Mouse (Mus musculus): ENCODE measurements around the gene Arhgap19.

The Arhgap19 gene

DNA sequence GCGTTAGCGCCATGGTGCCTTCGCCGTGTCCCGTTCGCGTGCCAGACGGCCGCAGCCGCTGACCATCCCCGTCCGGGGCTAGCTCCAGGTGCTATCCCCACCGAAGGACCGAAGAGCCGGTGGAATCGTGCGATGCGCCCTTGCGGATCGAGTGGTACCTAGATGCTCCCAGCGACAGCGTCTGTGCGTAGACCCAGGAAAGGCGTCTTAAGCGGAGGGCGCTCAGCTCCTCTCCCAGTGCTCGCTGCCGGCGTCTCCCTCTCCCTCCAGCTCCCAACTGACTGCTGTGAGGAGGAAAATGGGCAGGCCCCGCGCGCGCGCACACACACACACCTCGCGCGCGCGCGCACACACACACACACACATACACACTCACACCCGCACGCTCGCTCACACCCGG lies 58.5 kb downstream of the Arhgap19 start, which contains the start of gene Slit1:
Slit1 (minus strand) TSS at position 270 of the 400 bp plus-strand sequence.
- peak; percentile 67 to 77 for DNase-seq (ENCODE audit: low spot score in 2 of 2)

DNA sequence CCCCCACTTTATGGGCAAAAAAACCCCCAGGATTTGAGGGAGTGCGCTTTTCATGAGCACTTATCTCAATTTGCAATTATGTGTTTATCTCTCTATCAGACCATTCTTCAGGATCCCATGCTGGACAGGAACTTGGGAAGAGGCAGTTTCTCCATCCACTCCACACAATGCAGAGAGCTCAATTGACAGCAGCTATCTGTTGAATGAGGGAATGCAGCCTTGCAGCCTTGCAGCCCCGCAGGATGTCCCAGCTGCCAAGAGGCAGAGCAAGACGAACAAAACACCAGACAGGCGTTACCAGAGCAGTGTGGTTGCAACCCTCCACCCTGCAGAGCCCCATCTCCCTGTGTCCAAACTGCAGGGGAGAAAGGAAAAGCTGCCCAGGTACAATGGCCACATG lies 63.0 kb downstream of the Arhgap19 start:
- no peak for DNase-seq (ENCODE audit: low spot score in 2 of 2)

DNA sequence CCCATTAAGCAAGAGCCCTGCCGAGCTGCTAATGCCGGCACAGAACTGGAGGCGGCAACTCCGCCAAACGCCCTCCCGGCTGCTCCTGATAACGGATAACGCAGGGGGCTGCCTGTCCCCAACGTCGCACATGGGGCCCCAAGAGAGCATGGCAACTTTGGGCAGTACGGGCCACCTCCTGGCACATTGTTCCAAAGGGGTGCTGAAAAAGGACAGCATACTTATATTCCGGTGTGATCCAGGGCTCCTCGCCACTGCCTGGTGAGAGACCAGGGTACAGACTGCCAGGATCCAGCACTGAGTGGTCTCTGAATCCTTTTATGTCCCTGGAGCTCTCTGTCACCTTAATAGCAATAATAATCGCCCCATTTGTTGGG lies 63.4 kb downstream of the Arhgap19 start:
- DNase-seq (ENCODE audit: low spot score in 2 of 2) = no peak

DNA sequence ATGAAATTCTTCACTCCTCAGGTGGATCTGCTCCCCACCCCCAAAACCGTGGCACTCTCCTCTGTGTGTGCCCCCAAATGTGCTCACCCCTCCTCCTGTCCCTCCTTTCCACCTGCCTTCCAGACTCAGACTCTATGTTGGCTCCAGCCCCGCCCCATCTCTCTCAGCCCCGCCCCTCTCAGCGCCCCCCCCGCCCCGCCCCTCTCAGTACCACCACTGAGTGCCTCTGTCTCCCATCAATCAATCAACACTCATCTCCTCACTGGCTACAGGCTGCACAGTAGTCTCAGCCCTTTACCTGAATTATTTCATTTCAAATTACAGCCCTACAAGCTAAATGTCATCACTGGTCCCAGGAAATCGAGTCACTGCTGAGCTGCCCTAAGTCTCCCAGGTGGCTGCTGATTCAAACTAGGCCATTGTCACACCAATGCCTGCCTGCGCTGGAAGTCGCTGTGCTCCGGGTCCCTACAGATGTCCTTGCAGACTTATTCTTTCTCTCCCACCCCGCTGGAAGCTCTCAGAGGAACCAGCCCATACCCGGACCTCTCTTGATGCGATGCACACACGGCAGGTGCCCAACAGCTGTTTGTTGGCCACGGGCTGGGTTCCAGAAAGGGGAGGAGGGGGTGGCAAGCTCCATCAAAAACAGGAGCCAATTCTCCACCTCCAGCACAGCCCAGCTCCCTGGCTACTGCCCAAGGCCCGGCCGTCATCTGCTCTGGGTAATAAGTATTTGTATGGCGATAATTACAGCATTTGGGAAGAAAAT lies 64.0 kb downstream of the Arhgap19 start:
- DNase-seq (ENCODE audit: low spot score in 2 of 2) = peak; percentile 43 to 65

DNA sequence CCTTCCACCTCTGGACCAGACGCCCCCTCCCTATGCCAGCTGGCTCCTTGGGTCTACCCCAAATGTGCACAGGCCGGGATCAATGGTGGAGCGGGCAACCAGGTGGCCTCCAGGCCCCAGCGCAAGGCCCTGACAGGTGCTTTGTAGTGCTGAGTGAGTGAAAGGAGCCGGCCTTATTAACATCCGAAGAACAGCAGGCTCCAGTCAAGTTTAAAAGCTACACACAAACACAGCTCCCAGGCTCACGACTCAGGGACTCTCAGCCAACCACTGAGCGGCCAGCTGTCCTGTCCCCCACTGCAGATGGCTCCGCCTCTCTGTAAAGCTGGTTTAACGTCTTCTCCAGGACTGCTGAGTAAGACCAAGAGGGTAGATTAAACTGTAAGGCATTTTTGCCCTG lies 67.2 kb downstream of the Arhgap19 start:
- DNase-seq (ENCODE audit: low spot score in 2 of 2) = peak in 1 of 2 experiments; percentile 27

DNA sequence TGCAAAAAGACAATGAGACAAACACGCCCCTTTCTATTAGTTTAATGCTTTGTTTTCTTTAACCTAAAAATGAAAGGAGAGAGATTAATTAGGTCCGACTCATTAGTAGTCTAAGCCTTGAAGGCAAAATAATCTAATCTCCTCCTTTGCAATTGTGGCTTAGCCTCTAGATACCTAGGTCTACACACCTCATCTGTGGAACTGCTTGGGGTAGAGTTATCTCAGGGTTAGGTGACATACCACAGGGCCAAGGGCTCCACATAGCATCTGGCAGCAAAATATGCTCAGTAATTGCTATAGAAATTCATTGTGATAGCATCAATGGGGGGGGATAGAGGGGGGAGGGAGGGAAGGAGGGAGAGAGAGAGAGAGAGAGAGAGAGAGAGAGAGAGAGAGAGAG lies 76.4 kb downstream of the Arhgap19 start:
- DNase-seq (ENCODE audit: low spot score in 2 of 2) = no peak

DNA sequence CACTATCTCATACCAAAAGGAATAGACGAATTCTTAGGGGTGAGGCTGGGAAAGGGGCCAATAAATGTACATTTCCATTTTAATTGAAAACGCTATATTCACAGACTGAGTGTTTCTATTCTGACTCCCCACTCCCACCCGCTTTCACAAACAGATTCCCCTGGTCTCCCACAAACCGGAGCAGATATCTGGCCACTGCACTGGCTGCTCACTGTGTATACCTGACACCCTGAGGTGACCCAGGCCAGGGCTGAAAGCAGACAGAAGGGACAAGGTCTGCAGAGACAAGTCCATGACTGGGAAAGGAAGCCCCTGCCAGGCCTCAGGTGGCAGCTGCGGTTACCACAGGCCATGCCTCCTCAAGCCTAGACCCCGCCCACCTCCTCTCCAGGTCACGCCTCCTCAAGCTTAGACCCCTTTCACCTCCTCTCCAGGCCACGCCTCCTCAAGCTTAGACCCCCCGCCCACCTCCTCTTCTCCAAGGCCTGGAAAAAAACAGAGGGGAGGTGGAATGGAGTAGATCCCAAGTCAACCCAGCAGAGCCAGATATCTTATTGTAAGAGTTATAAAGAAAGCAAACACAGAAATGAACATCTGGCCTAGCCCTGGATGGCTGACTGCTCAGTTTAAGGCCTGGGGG lies 76.9 kb downstream of the Arhgap19 start:
- peak in 1 of 2 experiments; percentile 29 for DNase-seq (ENCODE audit: low spot score in 2 of 2)

DNA sequence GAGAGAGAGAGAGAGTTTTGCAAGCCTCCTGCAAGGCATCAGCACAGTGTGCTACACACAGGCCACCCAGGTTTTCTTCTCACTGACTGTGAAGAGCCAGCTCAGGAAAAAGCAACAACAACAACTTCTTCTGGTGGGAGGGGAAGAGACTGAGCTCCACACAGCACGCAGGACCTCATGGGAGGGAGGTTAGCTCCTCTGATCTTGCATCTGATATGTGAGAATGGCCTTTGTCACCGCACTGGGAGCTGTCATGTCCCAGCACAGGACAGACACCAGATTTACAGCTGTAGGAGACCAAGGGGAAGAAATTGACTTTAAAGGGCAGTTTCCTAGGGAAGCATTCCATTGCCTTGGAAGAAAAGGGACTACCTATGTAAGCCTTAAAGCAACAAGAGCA lies 78.5 kb downstream of the Arhgap19 start:
- DNase-seq (ENCODE audit: low spot score in 2 of 2) = no peak

DNA sequence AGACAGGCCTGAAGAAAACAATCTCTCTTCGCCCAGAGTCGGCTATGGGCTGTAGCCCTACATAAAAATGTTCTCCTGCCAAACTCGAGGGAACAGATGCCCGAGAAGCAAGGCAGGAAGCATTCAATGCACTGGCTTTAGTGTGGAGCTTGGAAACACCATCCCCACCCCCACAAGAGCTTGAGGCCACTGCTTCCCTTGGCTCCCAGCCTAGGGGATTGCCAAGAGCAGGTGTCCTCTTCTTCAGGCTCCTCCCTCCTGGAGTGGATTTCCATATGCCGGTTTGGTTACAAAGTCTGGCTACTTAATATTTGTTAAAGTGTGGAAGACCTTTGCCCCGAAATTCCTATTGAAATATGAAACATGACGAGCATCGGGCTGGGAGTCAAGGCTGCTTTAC lies 82.4 kb downstream of the Arhgap19 start:
- DNase-seq (ENCODE audit: low spot score in 2 of 2) = no peak
